Mouse (Mus musculus) CH12.LX (cell line): ENCODE measurements around the gene Mybl2. TPM values are rescaled to one million over a fixed set of nuclear protein-coding genes. Genes with fewer than 3 reads are reported as not detected.

Experiments used
- DNase-seq: peaks from one replicate; pipeline ENCODE4 v3.0.0-alpha.2; 2013; ENCODE audit errors: extremely low read depth
- H3K27ac ChIP-seq: 2 replicates; pipeline ENCODE4 v1.5.1; 2012; ENCODE audit warnings: low read depth, mild to moderate bottlenecking, control low read depth, moderate library complexity; ENCODE audit not compliant: insufficient read depth
- H3K27me3 ChIP-seq: replicated peaks from 2 replicates; pipeline ENCODE3; 2012; ENCODE audit warnings: inconsistent platforms
- H3K36me3 ChIP-seq, 2 experiments: replicated peaks in 1 of 2; 2 replicates each; pipeline versions ENCODE3 to v1.6.1; 2012; ENCODE audit warnings: inconsistent platforms in 1 of 2, low read length in 1 of 2, mild to moderate bottlenecking in 1 of 2, mixed read lengths in 1 of 2, moderate library complexity in 1 of 2; ENCODE audit not compliant: control insufficient read depth in 1 of 2, insufficient read depth in 1 of 2
- H3K4me1 ChIP-seq, 2 experiments: 2 replicates each; pipeline ENCODE4 v1.6.1; 2012; ENCODE audit warnings: inconsistent platforms in 1 of 2, moderate library complexity in 1 of 2; ENCODE audit not compliant: insufficient read depth in 2 of 2, control insufficient read depth in 1 of 2
- H3K4me2 ChIP-seq: 2 replicates; pipeline ENCODE4 v1.6.1; 2012; ENCODE audit warnings: low read depth, mild to moderate bottlenecking, control low read depth; ENCODE audit not compliant: poor library complexity, insufficient read depth, severe bottlenecking
- H3K4me3 ChIP-seq, 3 experiments: fragments of 150-350 bp in 1 of 3; sonication (generic) in 1 of 3; replicated peaks in 1 of 3; 2 replicates each; pipeline versions ENCODE3 to v1.5.1; 2011 to 2012; ENCODE audit warnings: low read depth in 2 of 3, low read length in 2 of 3, mild to moderate bottlenecking in 2 of 3, moderate library complexity in 2 of 3, control low read depth in 1 of 3, improper control_type of control experiment in 1 of 3, inconsistent platforms in 1 of 3, mixed read lengths in 1 of 3; ENCODE audit not compliant: poor library complexity in 1 of 3
- H3K79me2 ChIP-seq: replicated peaks from 2 replicates; pipeline ENCODE4 v1.6.1; 2012; ENCODE audit warnings: mild to moderate bottlenecking, moderate library complexity; ENCODE audit not compliant: control insufficient read depth, poor library complexity, insufficient read depth, severe bottlenecking; ENCODE audit errors: extremely low read depth
- H3K9ac ChIP-seq: 2 replicates; pipeline ENCODE4 v1.6.1; 2012; ENCODE audit warnings: low read depth, mild to moderate bottlenecking, control low read depth, moderate library complexity; ENCODE audit not compliant: insufficient read depth
- H3K9me3 ChIP-seq: replicated peaks from 2 replicates; pipeline ENCODE3; 2012; ENCODE audit warnings: low read length, inconsistent platforms, mixed read lengths
- CHD1 ChIP-seq: IDR thresholded peaks from 2 replicates; pipeline ENCODE4 v1.6.1; 2012; ENCODE audit warnings: low read depth, low read length, improper control_type of control experiment, inconsistent platforms
- CTCF ChIP-seq, 2 experiments: IDR thresholded peaks in 1 of 2; conservative IDR thresholded peaks in 1 of 2; 2 replicates each; pipeline ENCODE4 v1.5.1; 2011 to 2012; ENCODE audit warnings: low read depth in 2 of 2, low read length in 2 of 2, improper control_type of control experiment in 1 of 2, inconsistent platforms in 1 of 2, mild to moderate bottlenecking in 1 of 2, moderate library complexity in 1 of 2
- E2F4 ChIP-seq: IDR thresholded peaks from 2 replicates; pipeline ENCODE4 v1.6.1; 2011; ENCODE audit warnings: low read depth, low read length, improper control_type of control experiment; ENCODE audit not compliant: insufficient replicate concordance
- ELF1 ChIP-seq: IDR thresholded peaks from 2 replicates; pipeline ENCODE4 v1.6.1; 2014; ENCODE audit warnings: low read depth, mild to moderate bottlenecking, inconsistent platforms, low read length, improper control_type of control experiment
- ETS1 ChIP-seq: conservative IDR thresholded peaks from 2 replicates; pipeline ENCODE4 v1.6.1; 2012; ENCODE audit warnings: low read depth, mild to moderate bottlenecking, inconsistent platforms, low read length, improper control_type of control experiment, moderate library complexity
- GABPA ChIP-seq: IDR thresholded peaks from 2 replicates; pipeline ENCODE4 v1.6.1; 2012; ENCODE audit warnings: low read depth, low read length, improper control_type of control experiment, inconsistent platforms; ENCODE audit not compliant: insufficient replicate concordance
- IRF4 ChIP-seq: IDR thresholded peaks from 2 replicates; pipeline ENCODE4 v1.6.1; 2014; ENCODE audit warnings: low read depth, mild to moderate bottlenecking, inconsistent platforms, low read length, improper control_type of control experiment
- JUN ChIP-seq: IDR thresholded peaks from 2 replicates; pipeline ENCODE4 v1.6.1; 2011; ENCODE audit warnings: low read depth, mild to moderate bottlenecking, low read length, improper control_type of control experiment, moderate library complexity; ENCODE audit not compliant: insufficient read depth
- JUND ChIP-seq: conservative IDR thresholded peaks from 2 replicates; pipeline ENCODE4 v1.6.1; 2011; ENCODE audit warnings: low read depth, low read length, improper control_type of control experiment
- KAT2A ChIP-seq: IDR thresholded peaks from 2 replicates; pipeline ENCODE4 v1.6.1; 2012; ENCODE audit warnings: low read length, improper control_type of control experiment, inconsistent platforms; ENCODE audit not compliant: insufficient replicate concordance
- MAFK ChIP-seq: IDR thresholded peaks from 2 replicates; pipeline ENCODE4 v1.6.1; 2011; ENCODE audit warnings: low read length, improper control_type of control experiment; ENCODE audit not compliant: insufficient replicate concordance
- MAX ChIP-seq: IDR thresholded peaks from 2 replicates; pipeline ENCODE4 v1.6.1; 2011; ENCODE audit warnings: low read length, improper control_type of control experiment
- MEF2A ChIP-seq: IDR thresholded peaks from 2 replicates; pipeline ENCODE4 v1.6.1; 2014; ENCODE audit warnings: low read depth, mild to moderate bottlenecking, inconsistent platforms, low read length, improper control_type of control experiment, borderline replicate concordance
- MXI1 ChIP-seq: IDR thresholded peaks from 2 replicates; pipeline ENCODE4 v1.6.1; 2011; ENCODE audit warnings: mild to moderate bottlenecking, low read depth, low read length, improper control_type of control experiment
- NELFE ChIP-seq: IDR thresholded peaks from 2 replicates; pipeline ENCODE4 v1.6.1; 2011; ENCODE audit warnings: low read depth, low read length, improper control_type of control experiment
- NRF1 ChIP-seq: IDR thresholded peaks from 2 replicates; pipeline ENCODE4 v1.6.1; 2014; ENCODE audit warnings: low read depth, mild to moderate bottlenecking, inconsistent platforms, low read length, improper control_type of control experiment, moderate library complexity
- PAX5 ChIP-seq: IDR thresholded peaks from 2 replicates; pipeline ENCODE4 v1.6.1; 2012; ENCODE audit warnings: low read length, inconsistent platforms, mixed read lengths
- ZKSCAN1 ChIP-seq: IDR thresholded peaks from 2 replicates; pipeline ENCODE4 v1.6.1; 2012; ENCODE audit warnings: low read depth, inconsistent platforms, low read length, improper control_type of control experiment, borderline replicate concordance
- ZMIZ1 ChIP-seq: IDR thresholded peaks from 2 replicates; pipeline ENCODE4 v1.6.1; 2012; ENCODE audit warnings: low read depth, mild to moderate bottlenecking, inconsistent platforms, low read length, improper control_type of control experiment
- dilution Hi-C: fragments of 300-500 bp; cut with MboI; formaldehyde crosslinking; loops from 2 replicates; pipeline ENCODE4 v1.14.3; 2020; ENCODE audit warnings: low sequenced_read_pairs; ENCODE audit not compliant: extremely low pct_unique_long_range_greater_than_20kb, extremely low pct_ligation_motif_present
- in situ Hi-C: fragments of 300-500 bp; cut with MboI; formaldehyde crosslinking; loops from 3 replicates; pipeline ENCODE4 v1.14.3; 2019; ENCODE audit warnings: low sequenced_read_pairs, low pct_ligation_motif_present, low pct_unique_long_range_greater_than_20kb, mixed read lengths
- polyA plus RNA-seq: library from polyadenylated mRNA; unstranded; fragments of >175 nt; gene quantifications from 2 replicates; pipeline ENCODE4 v1.2.1, GENCODE M21; 2012; ENCODE audit warnings: low read depth; ENCODE audit not compliant: insufficient read length
- total RNA-seq, 2 experiments: library from RNA; depleted of rRNA; stranded (reverse); fragments of 300-350 nt in 1 of 2; fragments of >200 nt in 1 of 2; gene quantifications; 2 replicates each; pipeline ENCODE4 v1.2.3; 2012 to 2014

Gene Mybl2
- total and polyA plus RNA-seq, 3 experiments, result 36.0 to 131 (median 38.4) TPM

GRCm38 (mm10) chr2:163075234-163075633, 20.7 kb downstream of the Mybl2 start:
- Histone ChIP-seq H3K4me1 (no peaks in the 10 kb centered on the region), H3K36me3 (peaks cover 70 to 92% of the 10 kb centered on the region in 2 experiments), H3K4me2 (no peak overlapping the region), H3K9me3 (no peaks in the 10 kb centered on the region), H3K4me3 (no peak overlapping the region), H3K79me2 (no peaks in the 10 kb centered on the region), H3K27ac (no peak overlapping the region), H3K27me3 (no peaks in the 10 kb centered on the region), H3K9ac (no peak overlapping the region)
- DNase-seq, result no peak
- in situ Hi-C loops (no loop called here), dilution Hi-C loops (no loop called here)
- TF ChIP-seq E2F4 (no peak), ZKSCAN1 (no peak), JUN (no peak), KAT2A (no peak)

DNA sequence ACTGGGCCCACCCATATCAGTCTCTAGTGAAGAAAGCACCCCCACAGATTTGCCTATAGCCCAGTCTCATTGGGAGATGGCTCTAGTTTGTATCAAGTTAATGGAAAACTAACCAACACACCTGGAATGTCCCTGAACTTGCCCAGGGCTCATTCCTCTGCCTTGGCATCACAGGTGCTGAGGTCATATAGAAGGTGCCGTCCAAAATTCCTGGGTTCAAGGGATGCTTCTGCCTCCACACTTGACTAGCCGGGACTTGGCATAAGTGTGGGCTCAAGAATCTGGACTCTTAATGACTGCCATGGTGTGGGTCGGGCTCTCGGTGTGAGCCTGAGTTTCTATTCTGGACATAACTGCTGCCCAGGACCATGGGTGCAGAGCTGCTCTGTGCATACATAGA, 24.6 kb downstream of the Mybl2 start:
- H3K4me2 ChIP-seq, result no peak overlapping the region
- H3K9ac ChIP-seq, result no peak overlapping the region
- peaks cover 68 to 88% of the 10 kb centered on the region in 2 experiments for H3K36me3 ChIP-seq
- no peaks in the 10 kb centered on the region for H3K9me3 ChIP-seq
- no peak overlapping the region for H3K27ac ChIP-seq
- no peak for DNase-seq
- no peak for TF ChIP-seq ETS1
- TF ChIP-seq ELF1, result no peak
- no peak for TF ChIP-seq MAFK
- no peak for TF ChIP-seq E2F4
- TF ChIP-seq NELFE, result no peak
- no peak for TF ChIP-seq GABPA
- TF ChIP-seq CTCF (conservative IDR thresholded peaks at IDR 0.05 in 1 of 2, IDR thresholded peaks at IDR 0.05 in 1 of 2; ENCODE audit: low read depth in 2 of 2, low read length in 2 of 2), result no peak
- TF ChIP-seq PAX5, result no peak
- TF ChIP-seq ZMIZ1, result no peak
- no peak for TF ChIP-seq MXI1
- TF ChIP-seq ZKSCAN1, result no peak
- TF ChIP-seq JUND, result no peak
- TF ChIP-seq IRF4, result no peak
- no peak for TF ChIP-seq MAX
- TF ChIP-seq CHD1, result no peak
- no peak for TF ChIP-seq NRF1
- no peak for TF ChIP-seq MEF2A
- no peaks in the 10 kb centered on the region for H3K27me3 ChIP-seq
- H3K4me3 ChIP-seq, result no peak overlapping the region
- dilution Hi-C loops (no loop called here), in situ Hi-C loops (no loop called here)
- H3K4me1 ChIP-seq, result peaks cover 2 to 5% of the 10 kb centered on the region in 2 experiments; a peak in 3 of 4 replicates
- no peaks in the 10 kb centered on the region for H3K79me2 ChIP-seq
